Mouse (Mus musculus) brain, embryonic 14.5 days (tissue): Measurements from ENCODE around the gene Ttf2. TPM values are rescaled to one million over a fixed set of nuclear protein-coding genes. Genes with fewer than 3 reads are reported as not detected.

Source experiments
- DNase-seq: peaks from one replicate; pipeline ENCODE4 v3.0.0-alpha.2; 2011; ENCODE audit warnings: low read depth
- CTCF ChIP-seq: fragments of 200-500 bp; IDR thresholded peaks from 2 replicates; pipeline ENCODE4 v1.5.1; 2012; ENCODE audit warnings: inconsistent platforms, mild to moderate bottlenecking, moderate library complexity, borderline replicate concordance; ENCODE audit not compliant: insufficient read depth, insufficient read length; ENCODE audit errors: extremely low read depth
- POLR2A ChIP-seq: fragments of 200-500 bp; IDR thresholded peaks from 2 replicates; pipeline ENCODE4 v1.6.1; 2012; ENCODE audit warnings: mild to moderate bottlenecking, inconsistent platforms, borderline replicate concordance; ENCODE audit not compliant: poor library complexity, insufficient read depth, insufficient read length, severe bottlenecking; ENCODE audit errors: extremely low read depth
- polyA plus RNA-seq: library from polyadenylated mRNA; depleted of rRNA; stranded (reverse); fragments of >200 nt; gene quantifications from 2 replicates; pipeline ENCODE4 v1.2.3, GENCODE M21; 2012

Ttf2 gene
- polyA plus RNA-seq, 1 experiment: 6.0 TPM

- TF ChIP-seq POLR2A (no peak), CTCF (no peak)
- peak; percentile 71 for DNase-seq
Measured at GRCm38 (mm10) chr3:100924065-100924732, 45.3 kb downstream of the Ttf2 start.

GRCm38 (mm10) chr3:100922506-100923375 is 46.7 kb downstream of the Ttf2 start:
- TF ChIP-seq POLR2A (no peak), CTCF (no peak)
- no peak for DNase-seq

GRCm38 (mm10) chr3:100921825-100922505 is 47.5 kb downstream of the Ttf2 start, which contains the start of gene Trim45:
Trim45 (plus strand) TSS chr3:100922202.
- TF ChIP-seq POLR2A: peak; percentile 77; the same call in 1 of the 2 replicates
- no peak for TF ChIP-seq CTCF
- peak; percentile 100 for DNase-seq

GRCm38 (mm10) chr3:100920611-100921140 is 48.8 kb downstream of the Ttf2 start:
- DNase-seq: no peak
- TF ChIP-seq CTCF (no peak), POLR2A (no peak)

GRCm38 (mm10) chr3:100916844-100917243 is 52.6 kb downstream of the Ttf2 start:
- TF ChIP-seq CTCF (peak; percentile 38; the same call in 1 of the 2 replicates), POLR2A (no peak)
- peak; percentile 76 for DNase-seq

GRCm38 (mm10) chr3:100911498-100912213 is 57.8 kb downstream of the Ttf2 start:
- TF ChIP-seq CTCF (no peak), POLR2A (no peak)
- DNase-seq: no peak

GRCm38 (mm10) chr3:100911026-100911425 is 58.4 kb downstream of the Ttf2 start:
- DNase-seq: no peak
- TF ChIP-seq POLR2A (no peak), CTCF (no peak)

- TF ChIP-seq CTCF (no peak), POLR2A (no peak)
- DNase-seq: no peak
Measured at GRCm38 (mm10) chr3:100910621-100911020, 58.8 kb downstream of the Ttf2 start.

- DNase-seq: no peak
- TF ChIP-seq CTCF (no peak), POLR2A (no peak)
Measured at GRCm38 (mm10) chr3:100908594-100908993, 60.9 kb downstream of the Ttf2 start.

GRCm38 (mm10) chr3:100906916-100907315 is 62.5 kb downstream of the Ttf2 start:
- DNase-seq: no peak
- TF ChIP-seq POLR2A: no peak
- peak; percentile 24; the same call in 1 of the 2 replicates for TF ChIP-seq CTCF
